Mouse (Mus musculus) stomach, embryonic 16.5 days (tissue): ENCODE results near the gene Trim67. TPM values are rescaled to one million over a fixed set of nuclear protein-coding genes. Genes with fewer than 3 reads are reported as not detected.

Experiments
- ATAC-seq: fragments of 200-750 bp; cut with Nextera tagmentation; 2 replicates; pipeline ENCODE4 v1.8.0; 2017; ENCODE audit warnings: moderate number of reproducible peaks, moderate TSS enrichment; ENCODE audit not compliant: insufficient read depth, low FRiP score
- H3K27ac ChIP-seq: fragments of 300-500 bp; sonication (generic); 2 replicates; pipeline ENCODE4 v1.5.1; 2014; ENCODE audit warnings: low read length
- H3K27me3 ChIP-seq: fragments of 300-500 bp; sonication (generic); 2 replicates; pipeline ENCODE4 v1.6.1; 2014; ENCODE audit warnings: low read length, control low read depth, mixed read lengths; ENCODE audit not compliant: control insufficient read depth, insufficient read depth
- H3K36me3 ChIP-seq: fragments of 300-500 bp; sonication (generic); 2 replicates; pipeline ENCODE4 v1.6.1; 2014; ENCODE audit warnings: low read length; ENCODE audit not compliant: control insufficient read depth, insufficient read depth
- H3K4me1 ChIP-seq: fragments of 300-500 bp; sonication (generic); 2 replicates; pipeline ENCODE4 v1.6.1; 2014; ENCODE audit warnings: low read length, control low read depth, mixed read lengths; ENCODE audit not compliant: control insufficient read depth, insufficient read depth
- H3K4me2 ChIP-seq: fragments of 300-500 bp; sonication (generic); 2 replicates; pipeline ENCODE4 v1.6.1; 2014; ENCODE audit warnings: low read depth, low read length, mixed read lengths
- H3K4me3 ChIP-seq: fragments of 300-500 bp; sonication (generic); replicated peaks from 2 replicates; pipeline ENCODE4 v1.5.1; 2014; ENCODE audit warnings: mild to moderate bottlenecking, low read length
- H3K9ac ChIP-seq: fragments of 300-500 bp; sonication (generic); 2 replicates; pipeline ENCODE4 v1.6.1; 2014; ENCODE audit warnings: low read length
- H3K9me3 ChIP-seq: fragments of 300-500 bp; sonication (generic); replicated peaks from 2 replicates; pipeline ENCODE4 v1.6.1; 2016; ENCODE audit warnings: low read length, control low read depth; ENCODE audit not compliant: control insufficient read depth
- WGBS: fragments of 180-500 bp; shearing (Covaris S2); extraction: QIAGEN DNeasy Blood & Tissue Kit; methylation state at CpG from one replicate; pipeline ENCODE4 v1.1.7; 2014; 5-methylcytosine and 5-hydroxymethylcytosine counted together
- polyA plus RNA-seq: library from polyadenylated mRNA; unstranded; fragments of >200 nt; fragmentation: Nextera tagmentation; extraction: Ambion mirVana; gene quantifications from 2 replicates; pipeline ENCODE4 v1.2.1, GENCODE M21; 2015

Trim67 gene
- polyA plus RNA-seq, 1 experiment from 2014 or later: 0.40 TPM

DNA sequence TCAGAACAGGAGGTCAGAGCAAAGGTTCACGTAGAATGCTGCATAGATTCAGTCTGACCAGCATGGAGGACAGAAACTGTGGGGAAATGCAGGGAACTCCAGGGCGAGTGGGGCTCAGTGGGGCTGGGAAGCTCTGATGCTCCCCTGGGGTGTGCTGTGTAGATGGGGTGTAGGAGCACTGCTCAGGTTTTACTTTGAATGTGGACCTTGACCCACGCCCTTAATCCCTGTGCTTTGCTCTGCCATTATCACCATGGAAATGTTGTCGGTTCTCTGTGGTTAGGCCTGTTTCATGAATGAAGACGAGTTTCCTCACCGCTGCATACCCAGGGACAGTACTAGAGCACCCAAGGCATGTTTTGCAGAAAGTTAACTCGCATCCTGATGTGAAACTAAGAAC, 78.6 kb downstream of the Trim67 start:
- no peaks in the 10 kb centered on the region for H3K27me3 ChIP-seq
- H3K4me3 ChIP-seq: no peak overlapping the region
- H3K9ac ChIP-seq: no peak overlapping the region
- no peaks in the 10 kb centered on the region for H3K9me3 ChIP-seq
- 88% methylated on average over 7 of the region's 7 CpGs for WGBS
- no peak overlapping the region for H3K4me2 ChIP-seq
- ATAC-seq: no peak
- H3K27ac ChIP-seq: no peak overlapping the region
- H3K36me3 ChIP-seq: peaks cover 19% of the 10 kb centered on the region; the same call in 1 of the 2 replicates
- no peaks in the 10 kb centered on the region for H3K4me1 ChIP-seq

DNA sequence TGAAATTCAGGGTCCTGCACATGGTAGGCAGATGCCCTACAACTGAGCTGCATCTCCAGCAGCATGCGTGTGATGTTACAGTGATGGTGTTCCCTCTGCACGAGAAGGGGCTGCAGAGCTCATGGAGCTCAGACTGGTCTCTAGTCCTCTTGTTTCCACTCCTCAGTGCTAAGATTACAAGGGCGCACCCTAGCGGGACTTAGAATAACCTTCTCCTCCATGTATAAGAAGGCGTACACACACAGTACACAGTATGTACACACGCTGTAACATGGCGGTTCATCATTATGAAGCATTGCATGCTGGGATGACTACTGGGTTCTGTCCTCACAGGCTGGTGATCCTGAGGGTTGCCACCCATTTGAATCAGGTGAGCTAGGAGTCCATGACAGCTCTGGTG, 79.2 kb downstream of the Trim67 start:
- Histone ChIP-seq H3K36me3 (peaks cover 23% of the 10 kb centered on the region), H3K4me3 (no peak overlapping the region), H3K27me3 (no peaks in the 10 kb centered on the region), H3K4me1 (no peaks in the 10 kb centered on the region), H3K9me3 (no peaks in the 10 kb centered on the region), H3K27ac (no peak overlapping the region), H3K9ac (no peak overlapping the region), H3K4me2 (no peak overlapping the region)
- ATAC-seq: no peak
- WGBS: 89% methylated on average over 7 of the region's 7 CpGs

DNA sequence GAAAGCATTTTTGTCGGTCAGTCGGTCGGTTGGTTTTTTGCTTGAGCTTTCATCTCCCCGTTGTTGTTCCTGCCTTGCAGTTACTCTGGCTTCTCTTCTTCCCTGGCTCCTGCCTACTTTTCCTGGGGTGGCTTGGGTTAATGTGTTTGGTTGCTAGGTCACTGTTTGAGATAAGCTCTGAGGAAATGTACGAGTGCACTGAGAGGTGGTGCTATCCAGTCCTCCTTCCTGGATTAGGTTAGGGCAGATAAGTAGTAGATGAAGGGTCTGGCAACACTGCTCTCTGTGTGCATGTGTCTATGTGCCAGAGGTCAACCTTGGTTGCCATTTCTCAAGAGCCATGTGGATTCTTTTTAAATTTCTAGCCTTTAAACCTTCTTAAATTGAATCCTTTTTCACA, 79.8 kb downstream of the Trim67 start:
- 67% methylated on average over 5 of the region's 5 CpGs for WGBS
- ATAC-seq: peak; percentile 73
- no peaks in the 10 kb centered on the region for H3K4me1 ChIP-seq
- H3K27me3 ChIP-seq: no peaks in the 10 kb centered on the region
- H3K9me3 ChIP-seq: no peaks in the 10 kb centered on the region
- H3K4me3 ChIP-seq: no peak overlapping the region
- no peak overlapping the region for H3K27ac ChIP-seq
- peaks cover 28% of the 10 kb centered on the region for H3K36me3 ChIP-seq
- no peak overlapping the region for H3K9ac ChIP-seq
- no peak overlapping the region for H3K4me2 ChIP-seq

DNA sequence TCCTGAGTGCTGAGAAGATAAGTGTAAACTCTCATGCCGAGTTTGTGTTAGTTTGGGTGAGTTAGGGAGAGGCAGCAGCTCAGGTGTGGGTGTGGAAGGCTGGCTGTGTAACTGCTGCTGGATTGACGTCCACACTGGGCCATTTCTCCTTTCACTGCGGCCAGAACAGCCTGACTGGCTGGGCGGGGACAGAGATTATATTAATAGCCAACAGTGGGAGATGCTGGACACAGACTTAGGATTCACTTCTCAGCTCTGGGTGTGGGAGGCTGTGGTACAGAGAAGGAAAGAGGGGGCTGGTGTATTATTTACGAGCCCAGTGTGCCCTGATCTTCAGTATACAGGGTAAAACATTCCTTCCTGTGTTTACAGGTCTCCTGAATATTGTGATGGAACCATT, 85.2 kb downstream of the Trim67 start:
- 77% methylated on average over 5 of the region's 5 CpGs for whole genome bisulfite sequencing
- Histone ChIP-seq H3K9ac (no peak overlapping the region), H3K4me3 (no peak overlapping the region), H3K9me3 (no peaks in the 10 kb centered on the region), H3K27me3 (no peaks in the 10 kb centered on the region), H3K27ac (no peak overlapping the region), H3K36me3 (peaks cover 58% of the 10 kb centered on the region), H3K4me2 (no peak overlapping the region), H3K4me1 (no peaks in the 10 kb centered on the region)
- no peak for ATAC-seq

DNA sequence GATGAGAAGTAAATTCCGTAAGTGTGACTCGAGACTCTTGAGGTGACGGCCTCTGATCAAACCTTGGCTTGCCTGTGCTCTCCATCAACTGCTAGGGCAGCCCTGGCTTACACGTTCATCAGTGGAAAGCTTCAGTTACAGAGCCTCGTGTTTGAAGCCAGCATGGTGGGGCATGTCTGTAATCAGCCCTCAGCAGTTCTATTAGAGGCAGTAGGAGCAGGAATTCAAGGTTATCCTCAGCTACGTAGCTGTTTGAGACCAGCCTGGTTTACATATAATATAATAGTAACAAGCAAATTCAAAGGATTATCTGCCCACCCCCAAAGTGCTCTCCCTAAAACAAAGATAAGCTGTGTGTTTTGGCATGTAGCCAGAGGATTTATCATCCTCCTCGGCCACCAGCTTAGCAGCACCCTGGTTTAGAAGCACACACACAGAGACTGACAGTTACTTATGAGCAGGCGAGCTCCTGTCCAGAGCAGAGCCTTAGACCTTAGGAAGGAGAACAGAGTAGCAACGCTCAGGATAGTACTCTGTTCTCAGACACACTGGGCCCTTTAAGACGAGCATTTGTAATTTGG, 86.1 kb downstream of the Trim67 start:
- Histone ChIP-seq H3K27me3 (no peaks in the 10 kb centered on the region), H3K36me3 (peaks cover 55% of the 10 kb centered on the region), H3K4me2 (no peak overlapping the region), H3K9ac (no peak overlapping the region), H3K27ac (no peak overlapping the region), H3K4me3 (no peak overlapping the region), H3K4me1 (no peaks in the 10 kb centered on the region), H3K9me3 (no peaks in the 10 kb centered on the region)
- 65% methylated on average over 10 of the region's 10 CpGs for WGBS
- no peak; the same call in 1 of the 2 replicates for ATAC-seq

Other genes starting within 250 kb of the Trim67 start
- gene Agt, start 223.4 kb upstream of the Trim67 start, polyA plus RNA-seq: 20.0 and 22.6 TPM in 2 replicates
- 0.31 and 0.34 TPM in 2 replicates for gene Capn9, start 217.0 kb upstream of the Trim67 start, polyA plus RNA-seq
- gene 2310022B05Rik, start 129.7 kb upstream of the Trim67 start, polyA plus RNA-seq: 23.3 and 23.5 TPM in 2 replicates
- 35.1 and 41.9 TPM in 2 replicates for gene Ttc13, start 71.1 kb upstream of the Trim67 start, polyA plus RNA-seq
- gene Arv1, start 71.0 kb upstream of the Trim67 start, polyA plus RNA-seq: 17.2 and 19.0 TPM in 2 replicates
- 3.2 and 4.7 TPM in 2 replicates for gene Fam89a, start 41.3 kb upstream of the Trim67 start, polyA plus RNA-seq
- 86.4 and 90.1 TPM in 2 replicates for gene Gnpat, start 69.9 kb downstream of the Trim67 start, polyA plus RNA-seq
- gene 2810004N23Rik, start 70.0 kb downstream of the Trim67 start, polyA plus RNA-seq: 42.1 TPM in 2 replicates
- gene Exoc8, start 104.6 kb downstream of the Trim67 start, polyA plus RNA-seq: 5.6 and 6.0 TPM in 2 replicates
- gene Sprtn, start 104.8 kb downstream of the Trim67 start, polyA plus RNA-seq: 7.3 and 8.3 TPM in 2 replicates
- 12.4 and 12.9 TPM in 2 replicates for gene Egln1, start 156.2 kb downstream of the Trim67 start, polyA plus RNA-seq
- gene Tsnax, start 219.9 kb downstream of the Trim67 start, polyA plus RNA-seq: 109 and 115 TPM in 2 replicates